Mouse (Mus musculus) embryonic facial prominence, embryonic 15.5 days (tissue): ENCODE measurements around the gene Adss. TPM values are rescaled to one million over a fixed set of nuclear protein-coding genes. Genes with fewer than 3 reads are reported as not detected.
A peak's percentile ranks its signal among the peaks of the same experiment; 100 is the strongest.
"Not testable (repeated sequence)": the region's sequence is repeated elsewhere in the genome, so short reads cannot be mapped to it uniquely, and the experiment has no call there.

Experiments
- ATAC-seq: fragments of 200-750 bp; cut with Nextera tagmentation; 2 replicates; pipeline ENCODE4 v1.8.0; 2017; ENCODE audit warnings: low read depth, moderate TSS enrichment; ENCODE audit not compliant: insufficient number of reproducible peaks, low FRiP score, low TSS enrichment
- H3K27ac ChIP-seq: fragments of 300-500 bp; sonication (generic); replicated peaks from 2 replicates; pipeline ENCODE4 v1.5.1; 2015; ENCODE audit warnings: mild to moderate bottlenecking, inconsistent platforms
- H3K27me3 ChIP-seq: fragments of 300-500 bp; sonication (generic); 2 replicates; pipeline ENCODE4 v1.6.1; 2015; ENCODE audit warnings: inconsistent platforms
- H3K36me3 ChIP-seq: fragments of 300-500 bp; sonication (generic); 2 replicates; pipeline ENCODE4 v1.6.1; 2015; ENCODE audit warnings: mild to moderate bottlenecking, inconsistent platforms
- H3K4me1 ChIP-seq: fragments of 300-500 bp; sonication (generic); 2 replicates; pipeline ENCODE4 v1.6.1; 2015; ENCODE audit warnings: inconsistent platforms
- H3K4me2 ChIP-seq: fragments of 300-500 bp; sonication (generic); replicated peaks from 2 replicates; pipeline ENCODE4 v1.6.1; 2015; ENCODE audit warnings: mild to moderate bottlenecking, inconsistent platforms
- H3K4me3 ChIP-seq: fragments of 300-500 bp; sonication (generic); replicated peaks from 2 replicates; pipeline ENCODE4 v1.5.1; 2015; ENCODE audit warnings: mild to moderate bottlenecking, inconsistent platforms
- H3K9ac ChIP-seq: fragments of 300-500 bp; sonication (generic); 2 replicates; pipeline ENCODE4 v1.6.1; 2015; ENCODE audit warnings: inconsistent platforms
- H3K9me3 ChIP-seq: fragments of 300-500 bp; sonication (generic); replicated peaks from 2 replicates; pipeline ENCODE4 v1.6.1; 2016; ENCODE audit warnings: inconsistent platforms
- WGBS: fragments of 180-500 bp; shearing (Covaris S2); methylation state at CpG from one replicate; pipeline ENCODE4 v1.1.7; 2015; 5-methylcytosine and 5-hydroxymethylcytosine counted together
- polyA plus RNA-seq: library from polyadenylated mRNA; unstranded; fragments of >200 nt; fragmentation: Nextera tagmentation; extraction: Ambion mirVana; gene quantifications from 2 replicates; pipeline ENCODE4 v1.2.1, GENCODE M21; 2015

The Adss gene
- polyA plus RNA-seq = 45.3 and 49.8 TPM in 2 replicates

DNA sequence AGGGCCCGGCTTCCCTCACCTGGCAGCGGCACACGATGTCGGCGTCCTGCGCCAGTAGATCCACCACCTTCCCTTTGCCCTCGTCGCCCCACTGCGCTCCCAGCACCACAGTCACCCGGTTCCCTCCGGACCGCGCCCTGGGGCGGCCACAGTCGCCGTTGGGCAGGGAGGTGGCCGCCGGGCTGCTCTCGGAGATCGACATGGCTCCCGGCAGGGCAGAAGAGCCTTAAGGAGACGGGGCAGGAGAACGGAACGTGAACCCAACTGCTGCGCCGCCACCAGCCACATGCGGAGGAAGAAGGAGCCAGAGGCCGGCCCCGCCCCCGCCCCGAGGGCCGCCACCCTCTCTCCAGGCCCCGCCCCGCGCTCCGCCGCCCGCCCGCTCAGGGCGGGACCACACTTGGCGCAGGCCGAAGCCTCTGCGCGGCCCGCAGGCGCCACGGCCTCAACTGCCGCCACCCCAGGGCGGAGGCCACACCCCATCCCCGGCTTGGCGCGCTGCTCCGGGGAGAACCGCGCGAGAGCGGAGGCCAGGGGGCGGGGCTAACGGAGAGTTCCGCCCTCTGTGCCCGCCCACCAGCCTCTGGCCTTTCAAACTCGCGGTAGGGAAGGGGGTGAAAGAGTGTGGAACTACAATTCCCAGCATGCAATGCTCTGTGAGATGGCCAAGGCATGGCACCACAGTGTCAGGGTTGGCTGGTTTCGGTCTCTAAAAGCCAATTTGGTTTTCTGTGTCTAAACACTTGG is at the start of gene Adss:
Gene Adss, minus strand, starts transcription at position 319 of the 747 bp plus-strand sequence.
- H3K9ac ChIP-seq = peak within 1 kb of the TSS; percentile 82
- peak; percentile 100 for ATAC-seq
- no peaks in the 10 kb centered on the region for H3K36me3 ChIP-seq
- peak within 1 kb of the TSS; percentile 97 for H3K27ac ChIP-seq
- under 1% methylated on average over 64 of the region's 64 CpGs for WGBS
- H3K4me3 ChIP-seq = peak within 1 kb of the TSS; percentile 95
- H3K9me3 ChIP-seq = no peaks in the 10 kb centered on the region
- peaks cover 13% of the 10 kb centered on the region for H3K4me1 ChIP-seq
- H3K27me3 ChIP-seq = no peaks in the 10 kb centered on the region
- H3K4me2 ChIP-seq = peak within 1 kb of the TSS; percentile 51

GRCm38 (mm10) chr1:177845812-177846211 is 49.5 kb upstream of the Adss start:
- not testable (repeated sequence) for H3K27me3 ChIP-seq, H3K4me2 ChIP-seq, H3K36me3 ChIP-seq, H3K9me3 ChIP-seq, ATAC-seq, H3K27ac ChIP-seq, H3K4me1 ChIP-seq, H3K4me3 ChIP-seq, H3K9ac ChIP-seq
- WGBS = 48% methylated on average over 3 of the region's 3 CpGs

DNA sequence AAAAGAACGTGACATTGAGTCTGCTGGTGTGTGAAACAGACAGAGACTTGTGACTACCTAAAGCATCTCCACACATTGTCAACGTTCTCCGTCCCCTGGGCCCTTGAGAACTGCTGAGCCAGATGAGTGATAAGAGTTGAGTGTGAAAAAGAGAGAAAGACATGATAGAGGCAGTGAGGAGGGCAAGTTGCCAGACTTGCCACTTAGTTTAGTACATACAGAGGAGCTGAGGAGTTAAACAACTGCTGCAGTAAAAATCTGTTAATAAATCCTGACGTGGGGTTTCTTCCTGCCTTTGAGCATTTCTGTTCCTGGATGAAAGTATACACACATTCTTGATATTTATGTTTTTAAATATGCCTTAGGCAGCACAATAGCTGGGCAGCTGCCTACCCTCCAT is 31.5 kb upstream of the Adss start:
- ATAC-seq, H3K4me2 ChIP-seq, H3K36me3 ChIP-seq, H3K27ac ChIP-seq, H3K4me1 ChIP-seq, H3K27me3 ChIP-seq, H3K4me3 ChIP-seq, H3K9ac ChIP-seq, H3K9me3 ChIP-seq: not testable (repeated sequence)
- 79% methylated on average over 4 of the region's 4 CpGs for WGBS

GRCm38 (mm10) chr1:177806772-177807171 is 10.5 kb upstream of the Adss start:
- not testable (repeated sequence) for H3K27ac ChIP-seq, H3K4me2 ChIP-seq, H3K4me1 ChIP-seq, H3K9me3 ChIP-seq, H3K9ac ChIP-seq, ATAC-seq, H3K36me3 ChIP-seq, H3K4me3 ChIP-seq, H3K27me3 ChIP-seq
- WGBS = 20% methylated on average over 1 of the region's 1 CpGs

GRCm38 (mm10) chr1:177803511-177803910 is 7.2 kb upstream of the Adss start:
- WGBS = 78% methylated on average over 2 of the region's 2 CpGs
- Histone ChIP-seq H3K9ac (no peak overlapping the region), H3K4me3 (no peak overlapping the region), H3K36me3 (no peaks in the 10 kb centered on the region), H3K4me2 (no peak overlapping the region), H3K4me1 (no peaks in the 10 kb centered on the region), H3K27me3 (no peaks in the 10 kb centered on the region), H3K27ac (no peak overlapping the region), H3K9me3 (no peaks in the 10 kb centered on the region)
- ATAC-seq = no peak

- Histone ChIP-seq H3K27ac (no peak overlapping the region), H3K9ac (no peak overlapping the region), H3K4me1 (peaks cover 13% of the 10 kb centered on the region), H3K9me3 (no peaks in the 10 kb centered on the region), H3K4me3 (no peak overlapping the region; the same call in 1 of the 2 replicates), H3K4me2 (no peak overlapping the region), H3K27me3 (no peaks in the 10 kb centered on the region), H3K36me3 (no peaks in the 10 kb centered on the region)
- ATAC-seq = no peak
- 67% methylated on average over 8 of the region's 8 CpGs for WGBS
Measured at GRCm38 (mm10) chr1:177797151-177797755, 942 bp upstream of the Adss start.

DNA sequence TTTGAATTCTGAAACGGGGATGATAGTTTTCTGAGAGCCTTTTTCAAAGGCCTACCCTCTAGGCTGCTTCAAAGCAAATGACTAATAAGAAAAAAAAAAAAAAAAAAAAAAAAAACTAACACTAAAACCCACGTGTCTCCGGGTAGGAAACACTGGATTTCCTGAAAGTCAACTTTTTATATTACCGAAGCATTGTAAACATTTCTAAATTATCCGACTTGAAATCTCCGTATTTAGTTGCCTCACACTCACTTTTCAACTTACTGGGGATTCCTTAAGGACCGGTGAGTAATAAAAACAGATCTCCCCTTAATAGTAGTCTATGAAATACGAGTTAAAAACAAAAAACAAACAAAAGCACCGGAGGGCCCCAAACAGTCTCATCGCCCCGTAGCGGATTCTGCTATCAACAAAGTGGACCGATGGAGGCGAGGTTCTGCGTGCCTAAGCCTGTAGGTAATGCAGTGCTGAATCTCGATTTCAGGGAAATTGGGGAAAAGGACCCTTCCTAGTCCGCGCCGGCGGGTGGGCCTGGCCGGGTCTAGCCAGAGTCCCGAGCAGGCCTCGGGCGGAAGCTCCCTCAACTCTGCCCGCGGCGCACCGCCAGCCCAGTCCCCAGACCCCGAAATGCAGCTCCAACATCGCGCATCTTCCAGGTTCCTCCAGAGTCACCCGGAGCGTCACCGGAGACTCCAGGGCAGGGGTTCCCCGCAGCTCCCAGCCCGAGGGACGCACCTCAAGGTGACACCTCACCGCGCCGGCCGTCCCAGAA is 704 bp downstream of the Adss start:
- peaks cover 13% of the 10 kb centered on the region for H3K4me1 ChIP-seq
- H3K9ac ChIP-seq = peak overlapping the region; percentile 82
- peak; percentile 9; the same call in 1 of the 2 replicates for ATAC-seq
- H3K36me3 ChIP-seq = no peaks in the 10 kb centered on the region
- peak overlapping the region; percentile 51 for H3K4me2 ChIP-seq
- H3K4me3 ChIP-seq = peak overlapping the region; percentile 95
- under 1% methylated on average over 41 of the region's 41 CpGs for WGBS
- no peaks in the 10 kb centered on the region for H3K9me3 ChIP-seq
- H3K27me3 ChIP-seq = no peaks in the 10 kb centered on the region
- H3K27ac ChIP-seq = peak overlapping the region; percentile 97

GRCm38 (mm10) chr1:177794866-177795265 is 1.4 kb downstream of the Adss start:
- H3K27me3 ChIP-seq = no peaks in the 10 kb centered on the region
- ATAC-seq = no peak
- 0 out of 2 replicates have a peak overlapping the region, but pooled peaks have one; percentile 82 for H3K9ac ChIP-seq
- whole genome bisulfite sequencing = 9% methylated on average over 8 of the region's 8 CpGs
- peaks cover 13% of the 10 kb centered on the region for H3K4me1 ChIP-seq
- H3K36me3 ChIP-seq = no peaks in the 10 kb centered on the region
- H3K27ac ChIP-seq = 0 out of 2 replicates have a peak overlapping the region, but pooled peaks have one; percentile 39
- H3K9me3 ChIP-seq = no peaks in the 10 kb centered on the region
- H3K4me3 ChIP-seq = peak overlapping the region; percentile 95
- peak overlapping the region; percentile 51 for H3K4me2 ChIP-seq

DNA sequence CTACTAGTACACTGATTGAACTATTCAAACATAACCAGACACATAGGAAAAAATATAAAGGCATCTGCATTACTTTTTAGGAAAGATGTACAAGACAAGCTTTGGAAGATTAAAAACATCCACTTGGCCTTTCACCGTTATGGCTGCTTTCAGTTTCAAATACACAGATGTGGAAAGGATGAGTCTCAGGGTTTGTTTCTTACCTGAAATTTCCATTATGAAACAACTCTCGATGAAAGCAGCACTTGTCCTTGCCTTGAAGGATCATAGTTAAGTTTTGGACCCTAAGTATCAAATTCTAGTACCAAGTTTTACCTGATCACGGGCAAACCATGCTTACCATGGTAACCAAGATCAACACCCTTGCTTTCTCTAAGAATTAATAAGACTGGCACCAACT is 3.5 kb downstream of the Adss start:
- 0 out of 2 replicates have a peak, but pooled peaks cover 5% of the 10 kb centered on the region for H3K36me3 ChIP-seq
- no peak for ATAC-seq
- H3K27ac ChIP-seq = no peak overlapping the region
- H3K9ac ChIP-seq = no peak overlapping the region
- H3K9me3 ChIP-seq = no peaks in the 10 kb centered on the region
- 72% methylated on average over 3 of the region's 3 CpGs for WGBS
- no peak overlapping the region for H3K4me2 ChIP-seq
- H3K4me3 ChIP-seq = no peak overlapping the region
- H3K4me1 ChIP-seq = peaks cover 13% of the 10 kb centered on the region
- no peaks in the 10 kb centered on the region for H3K27me3 ChIP-seq

- Histone ChIP-seq H3K27ac (no peak overlapping the region), H3K27me3 (no peaks in the 10 kb centered on the region), H3K4me1 (no peaks in the 10 kb centered on the region), H3K36me3 (peaks cover 26% of the 10 kb centered on the region), H3K9me3 (no peaks in the 10 kb centered on the region), H3K9ac (no peak overlapping the region), H3K4me3 (no peak overlapping the region), H3K4me2 (no peak overlapping the region)
- no peak for ATAC-seq
- 80% methylated on average over 2 of the region's 2 CpGs for WGBS
Measured at GRCm38 (mm10) chr1:177777397-177777796, 18.9 kb downstream of the Adss start.

- H3K36me3 ChIP-seq = peaks cover 25% of the 10 kb centered on the region
- H3K9ac ChIP-seq = no peak overlapping the region
Measured at GRCm38 (mm10) chr1:177768931-177769330, 27.4 kb downstream of the Adss start.

More at GRCm38 (mm10) chr1:177768931-177769330, 27.4 kb downstream of the Adss start:
- no peak for ATAC-seq
- no peaks in the 10 kb centered on the region for H3K4me1 ChIP-seq
- H3K27ac ChIP-seq = no peak overlapping the region
- H3K9me3 ChIP-seq = no peaks in the 10 kb centered on the region
- H3K27me3 ChIP-seq = no peaks in the 10 kb centered on the region
- H3K4me2 ChIP-seq = no peak overlapping the region
- H3K4me3 ChIP-seq = no peak overlapping the region
